In genomic region chr12:111682806-111683205, GRCm38 (mm10) we compare ENCODE assay signal across 16 mouse cellular contexts. TPM values are rescaled to one million over a fixed set of nuclear protein-coding genes. Genes with fewer than 3 reads are reported as not detected.
DNase-seq lines count a peak whose midpoint lies in the region; ATAC-seq and TF ChIP-seq lines count a peak whose summit lies in the region.
"Had no signal": no experiment of that assay in that cellular context is flagged by ENCODE, and none has a peak within 500 bp of the region (broad histone marks: within the 10 kb centered on the region; RNA-seq: fewer than 3 reads in every experiment).

No protein-coding gene starts in this region.

- no peaks in the 10 kb centered on the region for H3K9me3 ChIP-seq in heart, embryonic 11.5 days (replicated peaks; ENCODE audit: control insufficient read depth, low read length)
- no peaks in the 10 kb centered on the region for H3K9me3 ChIP-seq in liver, embryonic 11.5 days (ENCODE audit: control insufficient read depth, low read length)
- H3K9me3 ChIP-seq in liver, postnatal 0 days (ENCODE audit: low read length): no peaks in the 10 kb centered on the region
- H3K9me3 ChIP-seq in stomach, embryonic 14.5 days (ENCODE audit: control insufficient read depth, low read depth, low read length): no peaks in the 10 kb centered on the region
- H3K9me3 ChIP-seq: G1E; midbrain, embryonic 12.5 days had no signal

- peak overlapping the region; percentile 65 for H3K9ac ChIP-seq in heart, embryonic 11.5 days (ENCODE audit: low read depth, low read length)
- H3K9ac ChIP-seq in liver, embryonic 11.5 days (ENCODE audit: low read depth, low read length): no peak overlapping the region
- H3K9ac ChIP-seq in liver, postnatal 0 days (replicated peaks): no peak overlapping the region
- no peak overlapping the region for H3K9ac ChIP-seq in stomach, embryonic 14.5 days (replicated peaks; ENCODE audit: low read depth, low read length)
- H3K9ac ChIP-seq: liver, embryonic 14.5 days; midbrain, embryonic 12.5 days had no signal

- TF ChIP-seq EP300 in liver, postnatal 0 days (IDR thresholded peaks at IDR 0.05; ENCODE audit: low read depth): no peak

- peaks cover 35% of the 10 kb centered on the region for H3K4me1 ChIP-seq in heart, embryonic 11.5 days (ENCODE audit: control insufficient read depth, insufficient read depth, low read length)
- peaks cover 14% of the 10 kb centered on the region for H3K4me1 ChIP-seq in liver, embryonic 11.5 days (replicated peaks; ENCODE audit: control insufficient read depth, insufficient read depth, low read length)
- H3K4me1 ChIP-seq in liver, postnatal 0 days (ENCODE audit: insufficient read depth): peaks cover 15% of the 10 kb centered on the region
- H3K4me1 ChIP-seq in stomach, embryonic 14.5 days (ENCODE audit: control insufficient read depth, insufficient read depth, low read length): peaks cover 10% of the 10 kb centered on the region; the same call in 1 of the 2 replicates

- peak overlapping the region; percentile 27; the same call in 1 of the 2 replicates for H3K4me2 ChIP-seq in heart, embryonic 11.5 days
- H3K4me2 ChIP-seq in liver, embryonic 11.5 days: no peak overlapping the region
- H3K4me2 ChIP-seq in liver, postnatal 0 days (ENCODE audit: low read depth, low read length): no peak overlapping the region
- H3K4me2 ChIP-seq in stomach, embryonic 14.5 days (replicated peaks; ENCODE audit: low read depth, low read length): no peak overlapping the region
- H3K4me2 ChIP-seq: midbrain, embryonic 12.5 days had no signal

- TF ChIP-seq CTCF in liver, postnatal 0 days (IDR thresholded peaks at IDR 0.05; ENCODE audit: low read depth): no peak
- no peak for TF ChIP-seq CTCF in Patski (IDR thresholded peaks at IDR 0.05)

- no peaks in the 10 kb centered on the region for H3K27me3 ChIP-seq in heart, embryonic 11.5 days (ENCODE audit: control insufficient read depth, insufficient read depth, low read length)
- H3K27me3 ChIP-seq in liver, embryonic 11.5 days (replicated peaks; ENCODE audit: control insufficient read depth, insufficient read depth, low read length): no peaks in the 10 kb centered on the region
- no peaks in the 10 kb centered on the region for H3K27me3 ChIP-seq in liver, postnatal 0 days (ENCODE audit: insufficient read depth, low read length)
- H3K27me3 ChIP-seq in Patski: no peaks in the 10 kb centered on the region
- H3K27me3 ChIP-seq in stomach, embryonic 14.5 days (ENCODE audit: control insufficient read depth, insufficient read depth, low read length): no peaks in the 10 kb centered on the region
- H3K27me3 ChIP-seq: midbrain, embryonic 12.5 days had no signal

- 43% methylated on average over 5 of the region's 5 CpGs for WGBS in heart, embryonic 11.5 days (ENCODE audit: insufficient replicate concordance)
- WGBS in liver, embryonic 11.5 days: 68% methylated on average over 5 of the region's 5 CpGs
- 57% methylated on average over 5 of the region's 5 CpGs for WGBS in liver, postnatal 0 days (ENCODE audit: insufficient replicate concordance)
- WGBS in stomach, embryonic 14.5 days: 43% methylated on average over 5 of the region's 5 CpGs

- ATAC-seq in heart, embryonic 11.5 days (replicated peaks; ENCODE audit: insufficient number of reproducible peaks, low FRiP score, low TSS enrichment): peak; percentile 51
- ATAC-seq in liver, embryonic 11.5 days (replicated peaks; ENCODE audit: low FRiP score): no peak
- no peak for ATAC-seq in liver, postnatal 0 days
- peak; percentile 18 for ATAC-seq in Patski
- ATAC-seq in stomach, embryonic 14.5 days (ENCODE audit: insufficient number of reproducible peaks, insufficient read depth, low FRiP score, low read depth): no peak; the same call in 1 of the 2 replicates

- POLR2A ChIA-PET in Patski (lab: Charles Lee): no interaction called here

- CTCF ChIA-PET in Patski (lab: Charles Lee): interaction anchor here (1.9 kb wide), 1 partner anchor 13 kb away, joined by 7 read pairs; no protein-coding TSS in a partner anchor

- H3K27ac ChIP-seq in heart, embryonic 11.5 days (ENCODE audit: low read depth, low read length): peak overlapping the region; percentile 94
- 0 out of 2 replicates have a peak overlapping the region, but pooled peaks have one; percentile 3 for H3K27ac ChIP-seq in liver, embryonic 11.5 days (ENCODE audit: low read depth, low read length)
- no peak overlapping the region for H3K27ac ChIP-seq in liver, postnatal 0 days (ENCODE audit: low read depth)
- peak overlapping the region; percentile 86 for H3K27ac ChIP-seq in stomach, embryonic 14.5 days (ENCODE audit: low read length)
- H3K27ac ChIP-seq: liver, embryonic 14.5 days; midbrain, embryonic 12.5 days had no signal

- in situ Hi-C loops in Patski (cut with MboI; ENCODE audit: low pct_unique_long_range_greater_than_20kb): no loop called here

- H3K4me3 ChIP-seq in heart, embryonic 11.5 days (ENCODE audit: low read depth, low read length): no peak overlapping the region
- no peak overlapping the region for H3K4me3 ChIP-seq in liver, embryonic 11.5 days (ENCODE audit: low read depth, low read length)
- no peak overlapping the region for H3K4me3 ChIP-seq in liver, postnatal 0 days (ENCODE audit: low read depth, low read length)
- no peak overlapping the region for H3K4me3 ChIP-seq in stomach, embryonic 14.5 days (ENCODE audit: low read depth, low read length)
- H3K4me3 ChIP-seq: midbrain, embryonic 12.5 days had no signal

- no peaks in the 10 kb centered on the region for H3K36me3 ChIP-seq in heart, embryonic 11.5 days (ENCODE audit: control insufficient read depth, insufficient read depth, low read length)
- H3K36me3 ChIP-seq in liver, embryonic 11.5 days (ENCODE audit: control insufficient read depth, insufficient read depth, low read length): peaks cover 5% of the 10 kb centered on the region
- peaks cover 3% of the 10 kb centered on the region; the same call in 1 of the 2 replicates for H3K36me3 ChIP-seq in liver, postnatal 0 days (replicated peaks; ENCODE audit: insufficient read depth, low read length)
- peaks cover 5% of the 10 kb centered on the region for H3K36me3 ChIP-seq in stomach, embryonic 14.5 days (ENCODE audit: control insufficient read depth, insufficient read depth, low read length)

- DNase-seq in heart, postnatal 4 days: no peak
- DNase-seq in liver, embryonic 11.5 days (ENCODE audit: low spot score): no peak
- DNase-seq in liver, postnatal 0 days: no peak
- DNase-seq in Patski (ENCODE audit: low read depth, low spot score): no peak
- DNase-seq in thymus, postnatal 14 days: no peak
- no peak for DNase-seq in cerebellum, postnatal 10 days
- DNase-seq: B cell, adult 2 months; cerebellum, adult 2 months; kidney, adult 8-10 months; left cerebral cortex, postnatal 4 days; thymus, adult 18-20 months had no signal

RNA-seq across cellular contexts. Expression of gene Trmt61a, which starts 4.9 kb away (rescaled TPM):
- polyA plus RNA-seq in heart, embryonic 11.5 days (2014; fragmentation: Nextera tagmentation; extraction: Ambion mirVana): 3.4 and 4.6 TPM in 2 replicates
- total RNA-seq in heart, postnatal 4 days (2021): 1 to 10 TPM; 9.4 to 9.8 TPM
- 16.8 and 21.0 TPM in 2 replicates for polyA plus RNA-seq in liver, embryonic 11.5 days (2014; fragmentation: Nextera tagmentation; extraction: Ambion mirVana)
- polyA plus RNA-seq in liver, postnatal 0 days (2015; fragmentation: Nextera tagmentation; extraction: Ambion mirVana): 4.3 and 5.7 TPM in 2 replicates
- polyA plus RNA-seq in Patski (2021): 12.9 TPM
- polyA plus RNA-seq in stomach, embryonic 14.5 days (2014; fragmentation: Nextera tagmentation; extraction: Ambion mirVana): 7.8 and 9.2 TPM in 2 replicates

RNA-seq across cellular contexts. Expression of gene Ckb, which starts 10.7 kb away (rescaled TPM):
- polyA plus RNA-seq in heart, embryonic 11.5 days (2014; fragmentation: Nextera tagmentation; extraction: Ambion mirVana): 454 and 458 TPM in 2 replicates
- 100 to 1,000 TPM; 165 to 181 TPM for total RNA-seq in heart, postnatal 4 days (2021)
- polyA plus RNA-seq in liver, embryonic 11.5 days (2014; fragmentation: Nextera tagmentation; extraction: Ambion mirVana): 91.3 and 94.1 TPM in 2 replicates
- 28.1 and 32.7 TPM in 2 replicates for polyA plus RNA-seq in liver, postnatal 0 days (2015; fragmentation: Nextera tagmentation; extraction: Ambion mirVana)
- 69.4 TPM for polyA plus RNA-seq in Patski (2021)
- polyA plus RNA-seq in stomach, embryonic 14.5 days (2014; fragmentation: Nextera tagmentation; extraction: Ambion mirVana): 548 and 555 TPM in 2 replicates
- polyA plus RNA-seq: G1E had no signal

RNA-seq across cellular contexts. Expression of gene Bag5, which starts 30.3 kb away (rescaled TPM):
- 41.8 and 42.8 TPM in 2 replicates for polyA plus RNA-seq in heart, embryonic 11.5 days (2014; fragmentation: Nextera tagmentation; extraction: Ambion mirVana)
- 10 to 100 TPM; 29.3 to 32.6 TPM for total RNA-seq in heart, postnatal 4 days (2021)
- 41.0 and 44.7 TPM in 2 replicates for polyA plus RNA-seq in liver, embryonic 11.5 days (2014; fragmentation: Nextera tagmentation; extraction: Ambion mirVana)
- polyA plus RNA-seq in liver, postnatal 0 days (2015; fragmentation: Nextera tagmentation; extraction: Ambion mirVana): 16.7 TPM in 2 replicates
- polyA plus RNA-seq in Patski (2021): 40.1 TPM
- 49.8 and 58.0 TPM in 2 replicates for polyA plus RNA-seq in stomach, embryonic 14.5 days (2014; fragmentation: Nextera tagmentation; extraction: Ambion mirVana)

RNA-seq across cellular contexts. Expression of gene Apopt1, which starts 30.3 kb away (rescaled TPM):
- 50.0 and 51.3 TPM in 2 replicates for polyA plus RNA-seq in heart, embryonic 11.5 days (2014; fragmentation: Nextera tagmentation; extraction: Ambion mirVana)
- total RNA-seq in heart, postnatal 4 days (2021): 10 to 100 TPM; 40.0 to 42.1 TPM
- 60.3 and 67.7 TPM in 2 replicates for polyA plus RNA-seq in liver, embryonic 11.5 days (2014; fragmentation: Nextera tagmentation; extraction: Ambion mirVana)
- polyA plus RNA-seq in liver, postnatal 0 days (2015; fragmentation: Nextera tagmentation; extraction: Ambion mirVana): 21.5 and 22.1 TPM in 2 replicates
- polyA plus RNA-seq in Patski (2021): 36.7 TPM
- 56.1 and 60.8 TPM in 2 replicates for polyA plus RNA-seq in stomach, embryonic 14.5 days (2014; fragmentation: Nextera tagmentation; extraction: Ambion mirVana)

Comparison
In these comparisons a context has a peak if more than half of its experiments do, and no peak if none do; other contexts are left out.
1. ATAC-seq: peak in heart, embryonic 11.5 days (single experiment) and Patski (single experiment); none in liver, embryonic 11.5 days (single experiment), liver, postnatal 0 days (single experiment) and stomach, embryonic 14.5 days (single experiment).